Mouse (Mus musculus): ENCODE data around the gene Rnf5. TPM values are rescaled to one million over a fixed set of nuclear protein-coding genes. Genes with fewer than 3 reads are reported as not detected.

The Rnf5 gene
- polyA plus RNA-seq, 1 experiment from 2014 or later, result 80.8 TPM

DNA sequence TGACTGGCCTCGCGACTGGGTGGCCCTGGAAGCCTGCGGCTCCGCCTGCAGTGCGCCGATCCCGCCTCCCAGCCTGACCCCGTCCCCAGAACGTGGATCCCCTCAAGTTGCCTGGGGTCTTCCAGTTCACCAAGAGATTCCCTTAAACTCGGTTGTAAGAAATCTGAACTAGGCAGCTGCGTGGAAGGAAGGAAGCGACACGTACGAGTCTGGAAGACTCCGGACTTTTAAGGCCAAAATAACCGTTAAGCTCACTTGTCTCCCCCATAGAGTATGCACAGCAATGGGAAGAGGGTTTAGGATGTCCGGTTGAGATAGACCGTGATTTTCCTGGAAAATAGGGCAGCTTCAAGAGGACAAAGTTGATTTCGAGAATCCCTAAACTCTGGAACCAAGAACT is 15.7 kb downstream of the Rnf5 start:
- Histone ChIP-seq H3K36me3 (ENCODE audit: control insufficient read depth, insufficient read depth, low read length) (no peaks in the 10 kb centered on the region), H3K9me3 (ENCODE audit: control insufficient read depth, low read length) (no peaks in the 10 kb centered on the region)
- WGBS, result 4% methylated on average over 19 of the region's 19 CpGs

DNA sequence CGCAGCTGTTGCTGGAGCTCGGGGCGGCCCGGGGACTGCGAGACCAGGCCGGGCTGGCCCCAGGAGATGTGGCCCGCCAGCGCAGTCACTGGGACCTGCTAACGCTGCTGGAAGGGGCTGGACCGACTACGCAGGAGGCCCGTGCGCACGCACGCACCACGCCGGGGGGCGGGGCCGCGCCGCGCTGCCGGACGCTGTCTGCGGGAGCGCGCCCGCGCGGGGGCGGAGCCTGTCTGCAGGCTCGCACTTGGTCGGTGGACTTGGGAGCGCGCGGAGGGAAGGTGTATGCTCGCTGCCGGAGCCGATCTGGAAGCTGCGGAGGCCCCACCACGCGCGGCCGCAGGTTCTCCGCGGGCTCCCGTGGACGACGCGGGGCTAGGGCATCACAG is 16.1 kb downstream of the Rnf5 start:
- Histone ChIP-seq H3K9me3 (ENCODE audit: control insufficient read depth, low read length) (no peaks in the 10 kb centered on the region), H3K4me2 (ENCODE audit: low read depth, low read length) (peak overlapping the region; percentile 99), H3K9ac (ENCODE audit: low read depth, low read length) (peak overlapping the region; percentile 96), H3K36me3 (ENCODE audit: control insufficient read depth, insufficient read depth, low read length) (no peaks in the 10 kb centered on the region), H3K27me3 (replicated peaks; ENCODE audit: control insufficient read depth, insufficient read depth, low read length) (no peaks in the 10 kb centered on the region), H3K27ac (replicated peaks; ENCODE audit: low read depth, low read length) (peak overlapping the region; percentile 97), H3K4me3 (ENCODE audit: low read depth, low read length) (peak overlapping the region; percentile 80), H3K4me1 (ENCODE audit: control insufficient read depth, insufficient read depth, low read length) (peaks cover 42% of the 10 kb centered on the region)
- peak; percentile 90 for ATAC-seq (ENCODE audit: low read depth)
- WGBS, result 0% methylated on average over 1 of the region's 50 CpGs
- DNase-seq (ENCODE audit: low spot score), result peak; percentile 97

More for the DNA sequence above, 15.7 kb downstream of the Rnf5 start:
- peak overlapping the region; percentile 96 for H3K9ac ChIP-seq (ENCODE audit: low read depth, low read length)
- no peak for DNase-seq (ENCODE audit: low spot score)
- no peak for ATAC-seq (ENCODE audit: low read depth)
- peak overlapping the region; percentile 80 for H3K4me3 ChIP-seq (ENCODE audit: low read depth, low read length)
- peak overlapping the region; percentile 99 for H3K4me2 ChIP-seq (ENCODE audit: low read depth, low read length)
- H3K4me1 ChIP-seq (ENCODE audit: control insufficient read depth, insufficient read depth, low read length), result peaks cover 42% of the 10 kb centered on the region
- no peaks in the 10 kb centered on the region for H3K27me3 ChIP-seq (replicated peaks; ENCODE audit: control insufficient read depth, insufficient read depth, low read length)
- H3K27ac ChIP-seq (replicated peaks; ENCODE audit: low read depth, low read length), result peak overlapping the region; percentile 97

DNA sequence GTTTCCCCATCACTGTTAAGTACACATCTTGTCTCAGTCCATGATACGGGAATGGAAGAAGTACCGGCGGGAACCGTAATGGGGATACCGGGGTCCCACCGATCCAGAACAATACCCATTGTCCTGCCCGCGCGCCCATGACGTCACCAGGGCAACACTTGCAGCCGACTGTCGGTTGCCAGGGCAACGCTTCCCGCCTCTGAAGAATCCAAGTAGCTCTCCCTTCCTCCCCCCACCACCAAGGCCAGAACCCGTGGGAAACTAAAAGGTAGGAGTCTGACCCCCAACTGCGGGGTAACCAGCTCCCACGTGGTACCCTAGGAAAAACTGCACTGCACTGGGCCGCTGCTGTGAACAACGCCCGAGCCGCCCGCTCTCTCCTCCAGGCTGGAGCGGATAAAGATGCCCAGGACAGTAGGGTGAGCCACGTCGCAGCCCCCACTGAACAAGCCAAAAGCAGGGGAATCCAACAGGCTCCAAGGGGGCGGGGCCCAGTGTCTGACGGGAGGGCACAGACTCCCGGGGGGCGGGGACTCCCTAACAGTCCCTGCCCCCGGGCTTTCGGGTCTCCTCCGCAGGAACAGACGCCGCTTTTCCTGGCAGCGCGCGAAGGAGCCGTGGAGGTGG is 16.6 kb downstream of the Rnf5 start:
- H3K4me2 ChIP-seq (ENCODE audit: low read depth, low read length), result peak overlapping the region; percentile 99
- no peaks in the 10 kb centered on the region for H3K27me3 ChIP-seq (replicated peaks; ENCODE audit: control insufficient read depth, insufficient read depth, low read length)
- peak overlapping the region; percentile 97 for H3K27ac ChIP-seq (replicated peaks; ENCODE audit: low read depth, low read length)
- H3K4me3 ChIP-seq (ENCODE audit: low read depth, low read length), result peak overlapping the region; percentile 80
- H3K36me3 ChIP-seq (ENCODE audit: control insufficient read depth, insufficient read depth, low read length), result no peaks in the 10 kb centered on the region
- no peaks in the 10 kb centered on the region for H3K9me3 ChIP-seq (ENCODE audit: control insufficient read depth, low read length)
- peak; percentile 97 for DNase-seq (ENCODE audit: low spot score)
- peak; percentile 82 for ATAC-seq (ENCODE audit: low read depth)
- WGBS, result under 1% methylated on average over 24 of the region's 38 CpGs
- H3K9ac ChIP-seq (ENCODE audit: low read depth, low read length), result peak overlapping the region; percentile 96
- peaks cover 42% of the 10 kb centered on the region for H3K4me1 ChIP-seq (ENCODE audit: control insufficient read depth, insufficient read depth, low read length)

DNA sequence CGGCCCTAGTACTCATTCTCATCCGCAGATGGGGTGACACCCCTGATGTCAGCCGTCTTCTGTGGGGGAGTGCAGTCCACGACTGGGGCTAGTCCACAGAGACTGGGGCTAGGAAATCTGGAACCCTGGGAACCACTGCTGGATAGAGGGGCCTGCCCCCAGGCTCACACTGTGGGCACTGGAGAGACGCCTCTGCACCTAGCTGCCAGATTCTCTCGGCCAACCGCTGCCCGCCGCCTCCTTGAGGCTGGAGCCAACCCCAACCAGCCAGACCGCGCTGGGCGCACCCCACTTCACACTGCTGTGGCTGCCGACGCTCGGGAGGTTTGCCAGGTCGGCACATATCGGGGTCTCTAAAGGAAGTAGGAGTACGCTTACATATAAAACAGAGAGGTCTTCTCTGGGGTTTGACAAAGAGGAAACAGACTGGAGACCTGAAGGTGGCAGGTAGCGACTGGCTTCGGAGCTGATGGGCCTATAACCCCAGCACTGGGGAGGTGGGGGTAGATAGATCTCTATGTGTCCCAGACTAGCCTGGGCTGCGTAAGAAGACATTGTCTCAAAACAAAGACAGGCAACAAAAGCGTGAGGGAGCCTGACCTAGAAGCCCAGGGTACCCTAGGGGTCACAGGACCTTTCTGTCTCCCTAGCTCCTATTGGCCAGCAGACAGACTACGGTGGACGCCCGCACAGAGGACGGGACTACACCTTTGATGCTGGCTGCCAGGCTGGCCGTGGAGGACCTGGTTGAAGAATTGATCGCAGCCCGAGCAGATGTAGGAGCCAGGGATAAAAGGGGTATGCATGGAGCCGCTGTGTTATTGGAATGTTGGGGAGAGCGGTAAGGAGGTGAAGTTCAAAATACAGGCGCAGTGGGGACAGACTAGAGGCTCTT is 17.4 kb downstream of the Rnf5 start:
- WGBS, result 27% methylated on average over 32 of the region's 32 CpGs
- H3K9me3 ChIP-seq (ENCODE audit: control insufficient read depth, low read length), result no peaks in the 10 kb centered on the region
- no peak for ATAC-seq (ENCODE audit: low read depth)
- H3K27ac ChIP-seq (replicated peaks; ENCODE audit: low read depth, low read length), result peak overlapping the region; percentile 97
- H3K36me3 ChIP-seq (ENCODE audit: control insufficient read depth, insufficient read depth, low read length), result no peaks in the 10 kb centered on the region
- H3K4me3 ChIP-seq (ENCODE audit: low read depth, low read length), result peak overlapping the region; percentile 80
- peak overlapping the region; percentile 96 for H3K9ac ChIP-seq (ENCODE audit: low read depth, low read length)
- H3K4me1 ChIP-seq (ENCODE audit: control insufficient read depth, insufficient read depth, low read length), result peaks cover 37% of the 10 kb centered on the region
- H3K27me3 ChIP-seq (replicated peaks; ENCODE audit: control insufficient read depth, insufficient read depth, low read length), result no peaks in the 10 kb centered on the region
- DNase-seq (ENCODE audit: low spot score), result no peak
- H3K4me2 ChIP-seq (ENCODE audit: low read depth, low read length), result peak overlapping the region; percentile 99

DNA sequence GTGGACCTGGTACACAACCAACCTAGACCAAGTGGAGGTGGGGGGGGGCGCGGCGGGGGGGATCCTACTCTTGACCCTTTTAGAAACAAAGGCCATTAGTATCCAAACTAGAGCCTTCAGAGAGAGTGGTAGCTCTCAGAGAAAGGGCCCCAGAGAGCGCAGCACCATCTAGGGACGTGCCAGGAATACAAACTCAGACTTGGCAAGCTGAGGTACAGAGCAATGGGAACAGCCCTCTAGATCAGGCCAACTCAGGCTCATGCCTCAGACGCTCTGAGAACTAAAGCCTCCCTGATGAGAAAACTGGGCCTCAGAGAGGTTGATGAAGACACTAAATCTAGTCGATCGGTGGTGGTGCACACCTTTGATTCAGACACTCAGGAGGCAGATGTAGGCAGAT is 18.4 kb downstream of the Rnf5 start:
- Histone ChIP-seq H3K36me3 (ENCODE audit: control insufficient read depth, insufficient read depth, low read length) (no peaks in the 10 kb centered on the region), H3K27ac (replicated peaks; ENCODE audit: low read depth, low read length) (no peak overlapping the region), H3K9ac (ENCODE audit: low read depth, low read length) (no peak overlapping the region), H3K4me1 (ENCODE audit: control insufficient read depth, insufficient read depth, low read length) (peaks cover 28% of the 10 kb centered on the region), H3K9me3 (ENCODE audit: control insufficient read depth, low read length) (no peaks in the 10 kb centered on the region), H3K27me3 (replicated peaks; ENCODE audit: control insufficient read depth, insufficient read depth, low read length) (no peaks in the 10 kb centered on the region), H3K4me2 (ENCODE audit: low read depth, low read length) (no peak overlapping the region), H3K4me3 (ENCODE audit: low read depth, low read length) (no peak overlapping the region)
- ATAC-seq (ENCODE audit: low read depth) (no peak), DNase-seq (ENCODE audit: low spot score) (no peak)
- 91% methylated on average over 5 of the region's 8 CpGs for WGBS

DNA sequence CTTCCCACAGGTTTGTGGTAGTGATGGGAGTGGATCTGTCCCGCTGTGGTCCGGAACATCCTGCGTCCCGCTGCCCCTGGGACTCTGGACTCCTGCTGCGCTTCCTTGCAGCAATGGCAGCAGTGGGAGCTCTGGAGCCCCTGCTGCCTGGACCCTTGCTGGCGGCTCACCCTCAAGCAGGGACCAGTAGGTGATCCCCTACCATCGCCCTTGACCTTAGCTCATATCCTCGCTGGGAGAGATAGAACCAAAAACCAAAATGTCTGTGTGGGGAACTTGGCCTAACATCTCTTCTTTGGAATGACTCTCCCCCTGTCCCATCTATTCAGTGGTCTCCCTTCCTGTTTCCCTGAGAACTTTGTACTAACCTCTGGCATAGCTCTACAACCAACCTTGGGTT is 19.7 kb downstream of the Rnf5 start:
- H3K9ac ChIP-seq (ENCODE audit: low read depth, low read length), result no peak overlapping the region
- no peaks in the 10 kb centered on the region for H3K36me3 ChIP-seq (ENCODE audit: control insufficient read depth, insufficient read depth, low read length)
- H3K4me2 ChIP-seq (ENCODE audit: low read depth, low read length), result no peak overlapping the region
- no peaks in the 10 kb centered on the region for H3K9me3 ChIP-seq (ENCODE audit: control insufficient read depth, low read length)
- DNase-seq (ENCODE audit: low spot score), result no peak
- H3K27me3 ChIP-seq (replicated peaks; ENCODE audit: control insufficient read depth, insufficient read depth, low read length), result no peaks in the 10 kb centered on the region
- H3K27ac ChIP-seq (replicated peaks; ENCODE audit: low read depth, low read length), result no peak overlapping the region
- no peak overlapping the region for H3K4me3 ChIP-seq (ENCODE audit: low read depth, low read length)
- H3K4me1 ChIP-seq (ENCODE audit: control insufficient read depth, insufficient read depth, low read length), result peaks cover 18% of the 10 kb centered on the region
- no peak for ATAC-seq (ENCODE audit: low read depth)
- WGBS, result 83% methylated on average over 8 of the region's 8 CpGs

DNA sequence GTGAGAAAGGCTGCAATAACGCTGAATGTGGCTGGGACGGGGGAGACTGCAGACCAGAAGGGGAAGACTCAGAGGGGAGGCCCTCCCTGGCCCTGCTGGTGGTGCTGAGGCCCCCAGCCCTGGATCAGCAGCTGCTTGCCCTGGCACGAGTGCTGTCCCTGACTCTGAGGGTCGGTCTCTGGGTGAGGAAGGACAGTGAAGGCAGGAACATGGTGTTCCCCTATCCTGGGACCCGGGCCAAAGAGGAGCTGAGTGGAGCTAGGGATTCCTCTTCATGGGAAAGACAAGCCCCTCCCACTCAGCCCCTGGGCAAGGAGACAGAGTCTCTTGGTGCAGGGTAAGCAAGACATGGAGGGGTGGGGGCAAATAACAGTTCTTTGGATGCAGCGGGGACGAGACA is 20.1 kb downstream of the Rnf5 start:
- DNase-seq (ENCODE audit: low spot score), result no peak
- no peak overlapping the region for H3K4me2 ChIP-seq (ENCODE audit: low read depth, low read length)
- no peak overlapping the region for H3K9ac ChIP-seq (ENCODE audit: low read depth, low read length)
- H3K4me1 ChIP-seq (ENCODE audit: control insufficient read depth, insufficient read depth, low read length), result peaks cover 14% of the 10 kb centered on the region
- ATAC-seq (ENCODE audit: low read depth), result no peak
- WGBS, result 66% methylated on average over 7 of the region's 7 CpGs
- H3K4me3 ChIP-seq (ENCODE audit: low read depth, low read length), result no peak overlapping the region
- no peaks in the 10 kb centered on the region for H3K36me3 ChIP-seq (ENCODE audit: control insufficient read depth, insufficient read depth, low read length)
- H3K27me3 ChIP-seq (replicated peaks; ENCODE audit: control insufficient read depth, insufficient read depth, low read length), result no peaks in the 10 kb centered on the region
- no peak overlapping the region for H3K27ac ChIP-seq (replicated peaks; ENCODE audit: low read depth, low read length)
- no peaks in the 10 kb centered on the region for H3K9me3 ChIP-seq (ENCODE audit: control insufficient read depth, low read length)

DNA sequence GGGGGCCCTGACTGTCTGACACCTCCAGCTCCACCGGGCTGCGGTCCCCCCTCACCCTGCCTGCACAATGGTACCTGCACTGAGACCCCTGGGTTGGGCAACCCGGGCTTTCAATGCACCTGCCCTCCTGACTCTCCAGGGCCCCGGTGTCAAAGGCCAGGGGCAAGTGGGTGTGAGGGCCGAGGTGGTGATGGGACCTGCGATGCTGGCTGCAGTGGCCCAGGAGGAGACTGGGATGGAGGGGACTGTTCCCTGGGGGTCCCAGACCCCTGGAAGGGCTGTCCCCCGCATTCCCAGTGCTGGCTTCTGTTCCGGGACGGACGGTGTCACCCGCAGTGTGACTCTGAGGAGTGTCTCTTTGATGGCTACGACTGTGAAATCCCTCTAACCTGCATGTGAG is 21.0 kb downstream of the Rnf5 start:
- no peak for DNase-seq (ENCODE audit: low spot score)

More for the DNA sequence above, 21.0 kb downstream of the Rnf5 start:
- peaks cover 9% of the 10 kb centered on the region for H3K4me1 ChIP-seq (ENCODE audit: control insufficient read depth, insufficient read depth, low read length)
- no peak overlapping the region for H3K9ac ChIP-seq (ENCODE audit: low read depth, low read length)
- WGBS, result 80% methylated on average over 11 of the region's 12 CpGs
- no peaks in the 10 kb centered on the region for H3K36me3 ChIP-seq (ENCODE audit: control insufficient read depth, insufficient read depth, low read length)
- no peak overlapping the region for H3K27ac ChIP-seq (replicated peaks; ENCODE audit: low read depth, low read length)
- H3K4me2 ChIP-seq (ENCODE audit: low read depth, low read length), result no peak overlapping the region
- no peaks in the 10 kb centered on the region for H3K9me3 ChIP-seq (ENCODE audit: control insufficient read depth, low read length)
- H3K4me3 ChIP-seq (ENCODE audit: low read depth, low read length), result no peak overlapping the region
- H3K27me3 ChIP-seq (replicated peaks; ENCODE audit: control insufficient read depth, insufficient read depth, low read length), result no peaks in the 10 kb centered on the region
- ATAC-seq (ENCODE audit: low read depth), result no peak

Measured in embryonic facial prominence, embryonic 14.5 days (tissue).